Mouse (Mus musculus) lung, embryonic 14.5 days (tissue): Measurements from ENCODE around the gene Tmem213. TPM values are rescaled to one million over a fixed set of nuclear protein-coding genes. Genes with fewer than 3 reads are reported as not detected.
A peak's percentile ranks its signal among the peaks of the same experiment; 100 is the strongest.

Source experiments
- ATAC-seq: fragments of 200-750 bp; cut with Nextera tagmentation; 2 replicates; pipeline ENCODE4 v1.8.0; 2017; ENCODE audit warnings: mild to moderate bottlenecking, moderate TSS enrichment, moderate library complexity; ENCODE audit not compliant: insufficient read depth
- DNase-seq: peaks from one replicate; pipeline ENCODE4 v3.0.0-alpha.2; 2015
- H3K27ac ChIP-seq: fragments of 300-500 bp; sonication (generic); 2 replicates; pipeline ENCODE4 v1.5.1; 2014; ENCODE audit warnings: low read depth, mild to moderate bottlenecking, moderate library complexity
- H3K27me3 ChIP-seq: fragments of 300-500 bp; sonication (generic); 2 replicates; pipeline ENCODE4 v1.6.1; 2014; ENCODE audit warnings: low read length, control low read depth; ENCODE audit not compliant: insufficient read depth
- H3K36me3 ChIP-seq: fragments of 300-500 bp; sonication (generic); 2 replicates; pipeline ENCODE4 v1.6.1; 2014; ENCODE audit warnings: control low read depth; ENCODE audit not compliant: insufficient read depth
- H3K4me1 ChIP-seq: fragments of 300-500 bp; sonication (generic); 2 replicates; pipeline ENCODE4 v1.6.1; 2014; ENCODE audit warnings: antibody characterized with exemption, control low read depth; ENCODE audit not compliant: insufficient read depth
- H3K4me2 ChIP-seq: fragments of 300-500 bp; sonication (generic); 2 replicates; pipeline ENCODE4 v1.6.1; 2014; ENCODE audit warnings: mild to moderate bottlenecking
- H3K4me3 ChIP-seq: fragments of 300-500 bp; sonication (generic); 2 replicates; pipeline ENCODE4 v1.5.1; 2014; ENCODE audit warnings: low read depth, low read length
- H3K9ac ChIP-seq: fragments of 300-500 bp; sonication (generic); 2 replicates; pipeline ENCODE4 v1.6.1; 2014
- H3K9me3 ChIP-seq: fragments of 300-500 bp; sonication (generic); 2 replicates; pipeline ENCODE4 v1.6.1; 2016; ENCODE audit warnings: low read depth, low read length, control low read depth
- CTCF ChIP-seq: IDR thresholded peaks from 2 replicates; pipeline ENCODE4 v1.5.1; 2016; ENCODE audit warnings: antibody characterized with exemption, low read depth
- WGBS: fragments of 180-500 bp; shearing (Covaris S2); extraction: QIAGEN DNeasy Blood & Tissue Kit; methylation state at CpG from one replicate; pipeline ENCODE4 v1.1.7; 2014; 5-methylcytosine and 5-hydroxymethylcytosine counted together
- polyA plus RNA-seq: library from polyadenylated mRNA; unstranded; fragments of >200 nt; fragmentation: Nextera tagmentation; extraction: Ambion mirVana; gene quantifications from 2 replicates; pipeline ENCODE4 v1.2.1, GENCODE M21; 2014

The Tmem213 gene
- polyA plus RNA-seq, 1 experiment from 2014 or later = 4.4 TPM

DNA sequence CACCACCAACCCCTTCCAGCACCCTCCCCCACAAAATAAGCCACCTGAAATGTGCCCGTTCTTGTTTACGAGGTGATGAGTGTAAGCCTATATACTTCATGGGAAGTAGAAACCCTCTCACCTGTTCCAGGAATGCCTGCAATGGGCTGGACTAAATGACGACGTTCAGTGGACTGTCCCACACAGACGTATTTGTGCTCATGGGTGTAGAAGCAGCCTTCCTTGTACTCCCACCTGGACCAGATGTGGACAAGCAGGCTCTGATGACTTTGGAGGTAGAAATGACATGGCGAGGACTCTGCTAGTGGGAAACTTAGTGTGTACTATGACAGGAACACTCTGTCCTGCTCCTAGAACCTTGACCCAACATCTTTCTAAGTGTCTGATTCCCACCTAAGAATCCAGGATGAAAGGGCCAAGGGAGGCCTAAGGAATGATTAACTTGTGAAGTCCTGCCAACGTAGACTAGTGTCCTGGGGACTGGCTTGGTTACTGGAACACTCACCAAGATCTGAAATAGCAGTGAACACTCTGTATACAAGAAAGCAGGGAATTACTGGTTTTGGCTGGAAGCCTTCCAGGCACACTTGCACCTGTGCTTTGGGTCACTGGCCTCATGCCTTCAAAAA lies 15.3 kb downstream of the Tmem213 start, which contains the start of gene Atp6v0a4:
Atp6v0a4 (minus strand) TSS at position 380 of the 629 bp plus-strand sequence.
- WGBS = 84% methylated on average over 7 of the region's 7 CpGs
- H3K36me3 ChIP-seq = peaks cover 15% of the 10 kb centered on the region
- no peaks in the 10 kb centered on the region for H3K27me3 ChIP-seq
- no peaks in the 10 kb centered on the region for H3K9me3 ChIP-seq
- TF ChIP-seq CTCF = no peak
- H3K4me2 ChIP-seq = no peak within 1 kb of the TSS
- DNase-seq = no peak
- no peak within 1 kb of the TSS for H3K9ac ChIP-seq
- H3K4me1 ChIP-seq = no peaks in the 10 kb centered on the region
- no peak within 1 kb of the TSS for H3K4me3 ChIP-seq
- H3K27ac ChIP-seq = no peak within 1 kb of the TSS
- ATAC-seq = no peak

DNA sequence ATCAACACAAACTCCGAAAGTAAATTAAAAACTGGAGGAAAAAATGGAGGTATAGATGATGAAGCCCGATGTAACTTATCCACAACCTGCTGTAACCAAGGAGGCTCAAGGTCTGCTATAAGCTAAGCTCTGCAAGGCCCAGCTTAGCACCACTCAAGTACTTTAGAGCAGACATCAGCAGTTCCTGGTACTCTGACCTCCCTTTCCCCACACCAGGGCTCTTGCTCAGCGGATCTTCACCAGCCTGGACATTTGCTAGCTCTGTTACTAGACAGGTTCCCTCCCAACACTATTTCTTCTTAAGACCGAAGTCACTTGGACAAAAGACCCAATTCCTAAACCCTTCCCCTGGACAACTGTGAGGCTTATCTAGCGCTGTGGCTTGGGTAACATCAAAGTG lies 15.8 kb downstream of the Tmem213 start:
- no peak overlapping the region for H3K4me2 ChIP-seq
- peaks cover 19% of the 10 kb centered on the region for H3K36me3 ChIP-seq
- H3K27ac ChIP-seq = no peak overlapping the region
- no peak for TF ChIP-seq CTCF
- WGBS = 94% methylated on average over 5 of the region's 5 CpGs
- no peaks in the 10 kb centered on the region for H3K27me3 ChIP-seq
- H3K9ac ChIP-seq = no peak overlapping the region
- no peak overlapping the region for H3K4me3 ChIP-seq
- H3K9me3 ChIP-seq = no peaks in the 10 kb centered on the region
- H3K4me1 ChIP-seq = no peaks in the 10 kb centered on the region
- ATAC-seq (no peak), DNase-seq (no peak)

DNA sequence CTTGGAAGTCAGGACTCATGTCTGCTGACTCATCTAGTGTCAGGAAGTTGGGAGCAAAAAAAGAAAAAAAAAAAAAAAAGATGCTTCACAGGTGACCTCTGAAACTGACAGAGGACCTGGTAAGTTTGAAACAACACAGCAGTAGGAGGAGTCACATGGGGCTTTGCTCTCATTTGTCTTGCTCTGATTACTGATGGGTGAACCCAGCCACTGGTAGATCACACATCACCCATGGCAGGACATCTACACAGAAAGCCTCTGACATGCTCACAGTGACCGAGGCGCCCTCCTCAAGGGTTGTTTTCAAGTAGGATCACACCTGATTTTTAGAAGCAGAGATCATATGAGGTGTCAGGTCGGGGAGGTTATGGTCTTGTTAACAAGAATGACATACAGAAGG lies 16.4 kb downstream of the Tmem213 start:
- DNase-seq (no peak), ATAC-seq (no peak)
- H3K9me3 ChIP-seq = no peaks in the 10 kb centered on the region
- no peak overlapping the region for H3K4me2 ChIP-seq
- H3K27ac ChIP-seq = no peak overlapping the region
- TF ChIP-seq CTCF = no peak
- no peak overlapping the region for H3K4me3 ChIP-seq
- no peaks in the 10 kb centered on the region for H3K4me1 ChIP-seq
- H3K9ac ChIP-seq = no peak overlapping the region
- H3K36me3 ChIP-seq = peaks cover 25% of the 10 kb centered on the region
- 85% methylated on average over 3 of the region's 3 CpGs for WGBS
- H3K27me3 ChIP-seq = no peaks in the 10 kb centered on the region

- no peak for TF ChIP-seq CTCF
- Histone ChIP-seq H3K4me3 (no peak overlapping the region), H3K36me3 (peaks cover 29% of the 10 kb centered on the region), H3K27me3 (no peaks in the 10 kb centered on the region), H3K27ac (0 out of 2 replicates have a peak overlapping the region, but pooled peaks have one; percentile 18), H3K4me2 (no peak overlapping the region), H3K9me3 (no peaks in the 10 kb centered on the region), H3K9ac (no peak overlapping the region), H3K4me1 (no peaks in the 10 kb centered on the region)
- 88% methylated on average over 14 of the region's 14 CpGs for WGBS
- ATAC-seq (no peak), DNase-seq (no peak)
Measured at GRCm38 (mm10) chr6:38128115-38128514, 19.1 kb downstream of the Tmem213 start.

- Histone ChIP-seq H3K9me3 (no peaks in the 10 kb centered on the region), H3K4me3 (no peak overlapping the region), H3K27ac (no peak overlapping the region), H3K36me3 (peaks cover 31% of the 10 kb centered on the region), H3K4me2 (no peak overlapping the region), H3K4me1 (no peaks in the 10 kb centered on the region), H3K27me3 (no peaks in the 10 kb centered on the region), H3K9ac (no peak overlapping the region)
- ATAC-seq (no peak), DNase-seq (no peak)
- no peak for TF ChIP-seq CTCF
- WGBS = 95% methylated on average over 5 of the region's 5 CpGs
Measured at GRCm38 (mm10) chr6:38129883-38130282, 20.8 kb downstream of the Tmem213 start.

GRCm38 (mm10) chr6:38131801-38132231 lies 22.8 kb downstream of the Tmem213 start:
- Histone ChIP-seq H3K9ac (no peak overlapping the region), H3K36me3 (peaks cover 47% of the 10 kb centered on the region), H3K4me3 (no peak overlapping the region), H3K9me3 (no peaks in the 10 kb centered on the region), H3K27me3 (no peaks in the 10 kb centered on the region), H3K27ac (peak overlapping the region; percentile 42; the same call in 1 of the 2 replicates), H3K4me2 (no peak overlapping the region), H3K4me1 (no peaks in the 10 kb centered on the region)
- ATAC-seq = peak; percentile 60; the same call in 1 of the 2 replicates
- TF ChIP-seq CTCF = no peak
- 53% methylated on average over 4 of the region's 4 CpGs for WGBS
- DNase-seq = peak; percentile 42

GRCm38 (mm10) chr6:38134806-38135559 lies 25.9 kb downstream of the Tmem213 start:
- 78% methylated on average over 8 of the region's 8 CpGs for WGBS

More at GRCm38 (mm10) chr6:38134806-38135559, 25.9 kb downstream of the Tmem213 start:
- no peak overlapping the region for H3K9ac ChIP-seq
- no peaks in the 10 kb centered on the region for H3K9me3 ChIP-seq
- no peaks in the 10 kb centered on the region for H3K27me3 ChIP-seq
- H3K4me2 ChIP-seq = no peak overlapping the region
- DNase-seq (no peak), ATAC-seq (no peak; the same call in 1 of the 2 replicates)
- H3K27ac ChIP-seq = no peak overlapping the region
- no peak overlapping the region for H3K4me3 ChIP-seq
- no peak for TF ChIP-seq CTCF
- no peaks in the 10 kb centered on the region for H3K4me1 ChIP-seq
- H3K36me3 ChIP-seq = peaks cover 37% of the 10 kb centered on the region
